Mouse (Mus musculus) small intestine, adult 2 months (tissue): ENCODE data around the gene Syngr3.
"Not testable (repeated sequence)": the region's sequence is repeated elsewhere in the genome, so short reads cannot be mapped to it uniquely, and the experiment has no call there.

ENCODE experiments used
- CTCF ChIP-seq: fragments of 200-500 bp; IDR thresholded peaks from 2 replicates; pipeline ENCODE4 v1.5.1; 2012; ENCODE audit warnings: low read depth, mild to moderate bottlenecking, control low read depth, inconsistent platforms, low read length, moderate library complexity, mixed read lengths; ENCODE audit not compliant: insufficient replicate concordance, insufficient read length; ENCODE audit errors: extremely low read depth
- POLR2A ChIP-seq: fragments of 200-500 bp; IDR thresholded peaks from 2 replicates; pipeline ENCODE4 v1.6.1; 2012; ENCODE audit warnings: low read depth, mild to moderate bottlenecking, control low read depth, inconsistent platforms, low read length, moderate library complexity

GRCm38 (mm10) chr17:24667011-24667410 is 22.7 kb downstream of the Syngr3 start:
- TF ChIP-seq CTCF, POLR2A: not testable (repeated sequence)
